Mouse (Mus musculus) stomach, postnatal 0 days (tissue): ENCODE data around the gene Acaca. TPM values are rescaled to one million over a fixed set of nuclear protein-coding genes. Genes with fewer than 3 reads are reported as not detected.

ENCODE experiments used
- ATAC-seq: fragments of 200-750 bp; cut with Nextera tagmentation; 2 replicates; pipeline ENCODE4 v1.8.0; 2017; ENCODE audit not compliant: low FRiP score, low TSS enrichment
- DNase-seq: peaks from one replicate; pipeline ENCODE4 v3.0.0-alpha.2; 2016; ENCODE audit warnings: low spot score
- H3K27ac ChIP-seq: fragments of 300-500 bp; sonication (generic); replicated peaks from 2 replicates; pipeline ENCODE4 v1.5.1; 2014; ENCODE audit warnings: mild to moderate bottlenecking, control low read depth
- H3K27me3 ChIP-seq: fragments of 300-500 bp; sonication (generic); 2 replicates; pipeline ENCODE4 v1.6.1; 2014; ENCODE audit warnings: low read length; ENCODE audit not compliant: control insufficient read depth, insufficient read depth
- H3K36me3 ChIP-seq: fragments of 300-500 bp; sonication (generic); 2 replicates; pipeline ENCODE4 v1.6.1; 2014; ENCODE audit warnings: low read length, mixed read lengths; ENCODE audit not compliant: control insufficient read depth, insufficient read depth
- H3K4me1 ChIP-seq: fragments of 300-500 bp; sonication (generic); replicated peaks from 2 replicates; pipeline ENCODE4 v1.6.1; 2014; ENCODE audit warnings: antibody characterized with exemption; ENCODE audit not compliant: control insufficient read depth, insufficient read depth
- H3K4me2 ChIP-seq: fragments of 300-500 bp; sonication (generic); replicated peaks from 2 replicates; pipeline ENCODE4 v1.6.1; 2014; ENCODE audit warnings: low read depth, mild to moderate bottlenecking, control low read depth, moderate library complexity
- H3K4me3 ChIP-seq: fragments of 300-500 bp; sonication (generic); 2 replicates; pipeline ENCODE4 v1.5.1; 2014; ENCODE audit warnings: low read depth, low read length, control low read depth
- H3K9ac ChIP-seq: fragments of 300-500 bp; sonication (generic); 2 replicates; pipeline ENCODE4 v1.6.1; 2014; ENCODE audit warnings: mild to moderate bottlenecking, low read length, control low read depth, mixed read lengths
- H3K9me3 ChIP-seq: fragments of 300-500 bp; sonication (generic); 2 replicates; pipeline ENCODE4 v1.6.1; 2016; ENCODE audit warnings: low read length; ENCODE audit not compliant: control insufficient read depth
- CTCF ChIP-seq: IDR thresholded peaks from 2 replicates; pipeline ENCODE4 v1.5.1; 2016; ENCODE audit warnings: antibody characterized with exemption, low read depth, mild to moderate bottlenecking, moderate library complexity
- EP300 ChIP-seq: optimal IDR thresholded peaks from 2 replicates; pipeline ENCODE3; 2016; ENCODE audit warnings: antibody characterized with exemption
- WGBS: fragments of 180-500 bp; shearing (Covaris S2); extraction: QIAGEN DNeasy Blood & Tissue Kit; methylation state at CpG from one replicate; pipeline ENCODE4 v1.1.7; 2014; 5-methylcytosine and 5-hydroxymethylcytosine counted together
- polyA plus RNA-seq: library from polyadenylated mRNA; unstranded; fragments of >200 nt; fragmentation: Nextera tagmentation; extraction: Ambion mirVana; gene quantifications from 2 replicates; pipeline ENCODE4 v1.2.1, GENCODE M21; 2015

Gene Acaca
- polyA plus RNA-seq, 1 experiment from 2014 or later, result 4.5 TPM

- DNase-seq, result no peak
- H3K9me3 ChIP-seq, result no peaks in the 10 kb centered on the region
- 85% methylated on average over 1 of the region's 1 CpGs for WGBS
- H3K4me3 ChIP-seq, result no peak overlapping the region
- H3K36me3 ChIP-seq, result no peaks in the 10 kb centered on the region
- TF ChIP-seq EP300, result no peak
- no peak for TF ChIP-seq CTCF
- H3K27ac ChIP-seq, result no peak overlapping the region
- H3K27me3 ChIP-seq, result no peaks in the 10 kb centered on the region
- no peak overlapping the region for H3K4me2 ChIP-seq
- no peaks in the 10 kb centered on the region for H3K4me1 ChIP-seq
- no peak overlapping the region for H3K9ac ChIP-seq
- ATAC-seq, result no peak
Observed at GRCm38 (mm10) chr11:84351150-84351549, 221.7 kb downstream of the Acaca start.

- H3K9ac ChIP-seq, result no peak overlapping the region
- H3K27me3 ChIP-seq, result no peaks in the 10 kb centered on the region
- no peak for ATAC-seq
- no peak for DNase-seq
- H3K4me1 ChIP-seq, result no peaks in the 10 kb centered on the region
- H3K4me2 ChIP-seq, result no peak overlapping the region
- no peak for TF ChIP-seq EP300
- H3K36me3 ChIP-seq, result no peaks in the 10 kb centered on the region
- H3K9me3 ChIP-seq, result no peaks in the 10 kb centered on the region
- WGBS, result 84% methylated on average over 7 of the region's 7 CpGs
- no peak overlapping the region for H3K27ac ChIP-seq
- no peak overlapping the region for H3K4me3 ChIP-seq
Observed at GRCm38 (mm10) chr11:84353058-84353726, 223.7 kb downstream of the Acaca start.

- DNase-seq (no peak), ATAC-seq (no peak)
- Histone ChIP-seq H3K4me2 (no peak overlapping the region), H3K27ac (no peak overlapping the region), H3K36me3 (no peaks in the 10 kb centered on the region), H3K9me3 (no peaks in the 10 kb centered on the region), H3K4me1 (no peaks in the 10 kb centered on the region), H3K9ac (no peak overlapping the region), H3K27me3 (no peaks in the 10 kb centered on the region), H3K4me3 (no peak overlapping the region)
- 66% methylated on average over 3 of the region's 3 CpGs for WGBS
- TF ChIP-seq CTCF (no peak), EP300 (no peak)
Observed at GRCm38 (mm10) chr11:84357304-84357703, 227.8 kb downstream of the Acaca start.

- H3K4me3 ChIP-seq, result no peak overlapping the region
- H3K4me1 ChIP-seq, result no peaks in the 10 kb centered on the region
- no peak overlapping the region for H3K9ac ChIP-seq
- TF ChIP-seq CTCF (no peak), EP300 (no peak)
- no peaks in the 10 kb centered on the region for H3K36me3 ChIP-seq
- ATAC-seq, result no peak
- H3K4me2 ChIP-seq, result no peak overlapping the region
- no peaks in the 10 kb centered on the region for H3K27me3 ChIP-seq
- WGBS, result 30% methylated on average over 2 of the region's 2 CpGs
- no peaks in the 10 kb centered on the region for H3K9me3 ChIP-seq
- DNase-seq, result no peak
- no peak overlapping the region for H3K27ac ChIP-seq
Observed at GRCm38 (mm10) chr11:84357771-84358170, 228.3 kb downstream of the Acaca start.

GRCm38 (mm10) chr11:84361551-84361950 is 232.1 kb downstream of the Acaca start:
- Histone ChIP-seq H3K9ac (no peak overlapping the region), H3K9me3 (no peaks in the 10 kb centered on the region), H3K4me3 (no peak overlapping the region), H3K4me2 (no peak overlapping the region), H3K27ac (no peak overlapping the region), H3K27me3 (no peaks in the 10 kb centered on the region), H3K4me1 (no peaks in the 10 kb centered on the region), H3K36me3 (no peaks in the 10 kb centered on the region)
- no peak for DNase-seq
- 88% methylated on average over 5 of the region's 5 CpGs for WGBS
- ATAC-seq, result no peak
- TF ChIP-seq CTCF, result no peak
- TF ChIP-seq EP300, result no peak

GRCm38 (mm10) chr11:84362633-84363243 is 233.3 kb downstream of the Acaca start:
- ATAC-seq (no peak), DNase-seq (peak; percentile 20)
- H3K4me3 ChIP-seq, result no peak overlapping the region
- TF ChIP-seq EP300 (no peak), CTCF (no peak)
- H3K9me3 ChIP-seq, result no peaks in the 10 kb centered on the region
- H3K27me3 ChIP-seq, result no peaks in the 10 kb centered on the region
- 44% methylated on average over 6 of the region's 6 CpGs for WGBS
- no peak overlapping the region for H3K4me2 ChIP-seq
- no peak overlapping the region; the same call in 1 of the 2 replicates for H3K9ac ChIP-seq
- H3K27ac ChIP-seq, result no peak overlapping the region
- H3K4me1 ChIP-seq, result no peaks in the 10 kb centered on the region
- no peaks in the 10 kb centered on the region for H3K36me3 ChIP-seq
